In genomic region chr3:101219897-101220296, GRCm38 (mm10) we compare ENCODE assay signal across 16 mouse cellular contexts.
DNase-seq lines count a peak whose midpoint lies in the region; ATAC-seq and TF ChIP-seq lines count a peak whose summit lies in the region.
"Had no signal": no experiment of that assay in that cellular context is flagged by ENCODE, and none has a peak within 500 bp of the region (broad histone marks: within the 10 kb centered on the region; RNA-seq: fewer than 3 reads in every experiment).

No protein-coding gene starts in this region.

- peak; percentile 35 for TF ChIP-seq RAD21 in CH12.LX (IDR thresholded peaks at IDR 0.05; ENCODE audit: low read depth, low read length)

- no peak overlapping the region for H3K9ac ChIP-seq in heart, adult 2 months (ENCODE audit: low read depth, low read length)
- no peak overlapping the region for H3K9ac ChIP-seq in lung, embryonic 14.5 days
- no peak overlapping the region for H3K9ac ChIP-seq in CH12.LX (ENCODE audit: insufficient read depth, low read depth)

- DNase-seq in heart, adult 2 months, result no peak
- no peak for DNase-seq in heart, postnatal 25 days (ENCODE audit: low spot score)
- no peak for DNase-seq in lung, embryonic 14.5 days
- no peak for DNase-seq in lung, postnatal 14 days
- DNase-seq in CH12.LX (ENCODE audit: extremely low read depth), result no peak
- no peak for DNase-seq in cerebellum, adult 11-12 months
- DNase-seq: adrenal gland, postnatal 10 days; cerebellum, postnatal 36 days; heart, postnatal 10 days; kidney, postnatal 10 days; layer of hippocampus, postnatal 36 days; right cerebral cortex, postnatal 25 days had no signal

- no peak for ATAC-seq in lung, embryonic 14.5 days (ENCODE audit: insufficient read depth)
- no peak for ATAC-seq in frontal cortex, adult (ENCODE audit: low TSS enrichment)
- ATAC-seq: inflammation-experienced regulatory T-cells, adult 6 months had no signal

- no peaks in the 10 kb centered on the region for H3K27me3 ChIP-seq in heart, adult 2 months (ENCODE audit: control insufficient read depth, insufficient read depth, low read length)
- H3K27me3 ChIP-seq in lung, embryonic 14.5 days (ENCODE audit: insufficient read depth, low read length), result no peaks in the 10 kb centered on the region
- no peaks in the 10 kb centered on the region for H3K27me3 ChIP-seq in CH12.LX (replicated peaks)

- TF ChIP-seq EP300 in heart, adult 2 months (IDR thresholded peaks at IDR 0.05; ENCODE audit: insufficient read depth, low read depth, low read length), result no peak
- no peak for TF ChIP-seq EP300 in CH12.LX (IDR thresholded peaks at IDR 0.05; ENCODE audit: low read length)

- no peak overlapping the region for H3K4me2 ChIP-seq in lung, embryonic 14.5 days
- no peak overlapping the region for H3K4me2 ChIP-seq in CH12.LX (ENCODE audit: insufficient read depth, low read depth, poor library complexity, severe bottlenecking)
- H3K4me2 ChIP-seq: midbrain, embryonic 11.5 days had no signal

- in situ Hi-C loops in CH12.LX (cut with MboI; ENCODE audit: low pct_ligation_motif_present, low pct_unique_long_range_greater_than_20kb, low sequenced_read_pairs), result loop anchor here (5.0 kb wide), 1 partner anchor 72 kb away; no protein-coding TSS in a partner anchor

- no peak overlapping the region for H3K27ac ChIP-seq in heart, adult 2 months
- no peak overlapping the region for H3K27ac ChIP-seq in lung, embryonic 14.5 days (ENCODE audit: low read depth)
- no peak overlapping the region for H3K27ac ChIP-seq in CH12.LX (ENCODE audit: insufficient read depth, low read depth)
- no peak overlapping the region for H3K27ac ChIP-seq in bone marrow, adult 2 months (ENCODE audit: control insufficient read depth, insufficient read depth, low read depth, low read length, poor library complexity)

- intact Hi-C loops in heart, adult 2 months (cut with DNase I), result no loop called here
- intact Hi-C loops in heart, postnatal 25 days (cut with DNase I), result no loop called here

- no peaks in the 10 kb centered on the region for H3K79me2 ChIP-seq in heart, adult 2 months (replicated peaks; ENCODE audit: control insufficient read depth, insufficient read depth, low read length)
- no peaks in the 10 kb centered on the region for H3K79me2 ChIP-seq in CH12.LX (replicated peaks; ENCODE audit: control insufficient read depth, extremely low read depth, insufficient read depth, poor library complexity, severe bottlenecking)

- TF ChIP-seq CTCF in heart, adult 2 months (IDR thresholded peaks at IDR 0.05), result peak; percentile 50
- peak; percentile 45; the same call in 1 of the 2 replicates for TF ChIP-seq CTCF in lung, embryonic 14.5 days (IDR thresholded peaks at IDR 0.05; ENCODE audit: low read depth)
- peak; percentile 41 to 57 for TF ChIP-seq CTCF in CH12.LX (conservative IDR thresholded peaks at IDR 0.05 in 1 of 2, IDR thresholded peaks at IDR 0.05 in 1 of 2; ENCODE audit: low read depth in 2 of 2, low read length in 2 of 2)
- TF ChIP-seq CTCF in bone marrow, adult 2 months (IDR thresholded peaks at IDR 0.05; ENCODE audit: control insufficient read depth, insufficient read depth, low read length), result peak; percentile 42; the same call in 1 of the 2 replicates

- no peak overlapping the region for H3K4me3 ChIP-seq in heart, adult 2 months
- no peak overlapping the region for H3K4me3 ChIP-seq in lung, embryonic 14.5 days (ENCODE audit: low read depth, low read length)
- no peak overlapping the region for H3K4me3 ChIP-seq in CH12.LX (replicated peaks in 1 of 3; ENCODE audit: low read depth in 2 of 3, low read length in 2 of 3, poor library complexity in 1 of 3)
- no peak overlapping the region for H3K4me3 ChIP-seq in bone marrow, adult 2 months (replicated peaks; ENCODE audit: control insufficient read depth, low read depth, low read length)

- H3K9me3 ChIP-seq in lung, embryonic 14.5 days (ENCODE audit: low read depth, low read length), result no peaks in the 10 kb centered on the region; the same call in 1 of the 2 replicates
- peaks cover 11% of the 10 kb centered on the region for H3K9me3 ChIP-seq in CH12.LX (replicated peaks; ENCODE audit: low read length)

- 94% methylated on average over 2 of the region's 2 CpGs for whole genome bisulfite sequencing in heart, adult 2 months
- WGBS in lung, embryonic 14.5 days, result 89% methylated on average over 2 of the region's 2 CpGs
- WGBS in bone marrow, adult 2 months, result 79% methylated on average over 2 of the region's 2 CpGs

- H3K4me1 ChIP-seq in heart, adult 2 months (ENCODE audit: control insufficient read depth, insufficient read depth, low read length), result no peaks in the 10 kb centered on the region
- no peaks in the 10 kb centered on the region for H3K4me1 ChIP-seq in lung, embryonic 14.5 days (ENCODE audit: insufficient read depth)
- H3K4me1 ChIP-seq in CH12.LX (ENCODE audit: control insufficient read depth in 1 of 2, insufficient read depth in 2 of 2), result peaks cover 0 to 12% of the 10 kb centered on the region in 2 experiments; a peak in 2 of 4 replicates
- no peaks in the 10 kb centered on the region for H3K4me1 ChIP-seq in bone marrow, adult 2 months (ENCODE audit: control insufficient read depth, insufficient read depth, low read length)

- no peak for TF ChIP-seq POLR2A in heart, adult 2 months (IDR thresholded peaks at IDR 0.05; ENCODE audit: insufficient read depth, low read depth, low read length)
- TF ChIP-seq POLR2A in CH12.LX (IDR thresholded peaks at IDR 0.05; ENCODE audit: low read depth, low read length), result no peak
- no peak for TF ChIP-seq POLR2A in bone marrow, adult 2 months (IDR thresholded peaks at IDR 0.05; ENCODE audit: borderline replicate concordance, control insufficient read depth, low read depth, low read length)

- dilution Hi-C loops in CH12.LX (cut with MboI; ENCODE audit: extremely low pct_ligation_motif_present, extremely low pct_unique_long_range_greater_than_20kb, low sequenced_read_pairs), result no loop called here

- H3K36me3 ChIP-seq in heart, adult 2 months (ENCODE audit: control insufficient read depth, insufficient read depth, low read length), result no peaks in the 10 kb centered on the region
- H3K36me3 ChIP-seq in lung, embryonic 14.5 days (ENCODE audit: insufficient read depth), result no peaks in the 10 kb centered on the region
- no peaks in the 10 kb centered on the region for H3K36me3 ChIP-seq in CH12.LX (replicated peaks in 1 of 2; ENCODE audit: control insufficient read depth in 1 of 2, insufficient read depth in 1 of 2, low read length in 1 of 2)

TF ChIP-seq in CH12.LX, 34 proteins besides CTCF, POLR2A, EP300 and RAD21:
- no peak for TF ChIP-seq ETS1 (conservative IDR thresholded peaks at IDR 0.05; ENCODE audit: low read depth, low read length)
- no peak for TF ChIP-seq NELFE (IDR thresholded peaks at IDR 0.05; ENCODE audit: low read depth, low read length)
- TF ChIP-seq CHD1 (IDR thresholded peaks at IDR 0.05; ENCODE audit: low read depth, low read length), result no peak
- no peak for TF ChIP-seq CHD2 (IDR thresholded peaks at IDR 0.05; ENCODE audit: low read length)
- no peak for TF ChIP-seq MXI1 (IDR thresholded peaks at IDR 0.05; ENCODE audit: low read depth, low read length)
- TF ChIP-seq USF2 (conservative IDR thresholded peaks at IDR 0.05; ENCODE audit: low read depth, low read length), result no peak
- TF ChIP-seq SMC3 (IDR thresholded peaks at IDR 0.05; ENCODE audit: low read depth, low read length), result peak; percentile 42
